Mouse (Mus musculus): ENCODE results near the gene Evi5. TPM values are rescaled to one million over a fixed set of nuclear protein-coding genes. Genes with fewer than 3 reads are reported as not detected.

The Evi5 gene
- polyA plus RNA-seq, 3 experiments from 2014 or later = 0.57 to 1.3 (median 1.3) TPM

GRCm38 (mm10) chr5:107801234-107801633, 73.7 kb downstream of the Evi5 start:
- no peak for ATAC-seq

- no peak for ATAC-seq
These were observed 76.6 kb downstream of the Evi5 start for GRCm38 (mm10) chr5:107798290-107798689.

DNA sequence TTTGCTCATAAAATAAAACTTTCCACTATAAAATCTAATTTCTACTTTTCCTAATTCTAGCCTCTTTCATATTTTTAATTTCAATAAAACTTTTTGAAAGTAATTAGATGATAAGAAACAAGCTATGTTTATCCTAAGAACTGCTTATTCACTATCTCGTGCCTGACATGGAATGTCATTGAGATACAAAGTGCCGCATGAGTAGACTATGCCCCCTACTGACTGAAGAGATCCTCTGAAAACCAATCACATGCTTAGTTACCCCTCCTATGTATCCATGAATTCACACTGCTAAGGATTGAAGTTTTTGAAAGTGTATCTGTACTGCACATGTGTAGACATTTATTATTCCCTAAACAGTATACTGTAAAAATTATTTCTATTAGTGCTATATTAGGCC, 81.0 kb downstream of the Evi5 start:
- peak; percentile 60 for ATAC-seq

DNA sequence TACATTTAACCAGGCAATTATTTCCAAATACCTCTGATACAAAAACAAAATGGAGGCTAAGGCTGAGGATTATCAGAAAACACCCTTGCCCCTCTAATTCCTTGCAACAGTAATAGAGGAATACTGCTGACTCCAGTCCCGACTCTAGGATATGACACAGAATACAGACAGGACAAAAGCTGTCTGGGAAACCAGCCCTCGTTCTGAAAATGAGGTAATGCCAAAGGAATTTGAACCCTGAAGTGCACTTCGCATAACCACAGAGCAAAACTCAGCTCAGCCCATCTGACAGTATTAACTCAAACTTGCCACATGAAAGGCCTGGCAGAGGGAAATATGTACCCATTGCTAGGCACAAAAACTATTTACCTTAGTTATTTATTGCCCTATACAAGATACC, 81.6 kb downstream of the Evi5 start:
- no peak for ATAC-seq

- ATAC-seq = no peak
These were observed 82.4 kb downstream of the Evi5 start for GRCm38 (mm10) chr5:107792516-107792915.

GRCm38 (mm10) chr5:107791966-107792365, 82.9 kb downstream of the Evi5 start:
- ATAC-seq = no peak

GRCm38 (mm10) chr5:107789492-107789891, 85.4 kb downstream of the Evi5 start:
- ATAC-seq = no peak

GRCm38 (mm10) chr5:107787682-107788443, 87.0 kb downstream of the Evi5 start:
- ATAC-seq = no peak

DNA sequence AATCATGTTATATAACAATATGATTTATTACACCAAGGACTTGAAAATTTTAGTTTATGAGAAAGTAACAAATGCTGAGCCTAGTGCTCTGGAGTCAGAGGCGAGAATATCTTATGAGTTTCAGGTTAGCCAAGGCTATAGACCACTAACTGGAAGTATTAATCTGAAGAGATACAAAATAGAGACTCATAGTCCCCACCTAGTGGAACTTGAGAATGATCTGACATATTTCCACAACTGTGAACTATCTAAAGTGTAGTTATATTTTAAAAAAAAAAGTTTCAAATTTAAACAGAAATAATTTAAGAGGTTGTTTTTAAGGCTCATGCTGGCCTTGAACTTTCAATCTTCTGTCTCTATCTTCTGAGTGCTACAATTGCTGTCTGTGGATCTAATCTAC, 92.5 kb downstream of the Evi5 start:
- peak; percentile 37 for ATAC-seq

- ATAC-seq = peak; percentile 55
These were observed 96.1 kb downstream of the Evi5 start for GRCm38 (mm10) chr5:107778763-107779162.

DNA sequence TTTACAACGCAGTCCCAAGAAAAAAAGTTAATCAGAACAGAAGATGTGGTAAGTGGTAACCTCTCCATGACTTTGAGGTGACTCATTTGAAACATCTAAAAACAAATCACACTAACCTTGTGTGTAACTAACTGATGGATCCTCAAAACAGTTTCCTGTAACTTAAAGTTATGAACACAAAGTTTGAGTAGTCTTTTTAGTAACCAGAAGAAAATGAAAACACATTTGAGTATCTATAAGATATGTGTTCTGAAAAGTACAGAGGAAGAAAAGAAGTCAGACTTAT, 97.4 kb downstream of the Evi5 start:
- no peak for ATAC-seq

- ATAC-seq = peak; percentile 59
These were observed 97.9 kb downstream of the Evi5 start for GRCm38 (mm10) chr5:107776777-107777544.

GRCm38 (mm10) chr5:107775875-107776274, 99.0 kb downstream of the Evi5 start:
- ATAC-seq = no peak

GRCm38 (mm10) chr5:107772049-107772448, 102.9 kb downstream of the Evi5 start:
- no peak for ATAC-seq

GRCm38 (mm10) chr5:107768224-107768623, 106.7 kb downstream of the Evi5 start:
- no peak for ATAC-seq

DNA sequence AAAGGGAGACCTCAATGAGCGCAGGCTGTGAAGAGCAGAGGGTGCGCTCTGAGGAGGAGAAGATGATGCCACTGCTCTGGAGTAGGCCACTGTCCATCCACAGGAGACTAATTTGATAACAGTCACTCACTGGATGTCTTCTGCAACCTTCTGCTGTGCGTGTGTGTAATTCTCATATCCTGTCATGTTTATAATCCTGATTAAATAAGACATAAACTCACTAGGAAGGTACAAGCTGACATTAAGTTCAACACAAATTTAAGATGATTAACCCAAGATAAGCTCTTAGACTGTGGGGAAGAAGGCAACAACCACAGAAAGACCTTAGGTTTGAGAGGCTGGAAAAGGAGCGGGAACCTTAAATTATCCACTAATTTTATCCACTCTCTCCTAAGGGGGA, 109.0 kb downstream of the Evi5 start:
- ATAC-seq = no peak

DNA sequence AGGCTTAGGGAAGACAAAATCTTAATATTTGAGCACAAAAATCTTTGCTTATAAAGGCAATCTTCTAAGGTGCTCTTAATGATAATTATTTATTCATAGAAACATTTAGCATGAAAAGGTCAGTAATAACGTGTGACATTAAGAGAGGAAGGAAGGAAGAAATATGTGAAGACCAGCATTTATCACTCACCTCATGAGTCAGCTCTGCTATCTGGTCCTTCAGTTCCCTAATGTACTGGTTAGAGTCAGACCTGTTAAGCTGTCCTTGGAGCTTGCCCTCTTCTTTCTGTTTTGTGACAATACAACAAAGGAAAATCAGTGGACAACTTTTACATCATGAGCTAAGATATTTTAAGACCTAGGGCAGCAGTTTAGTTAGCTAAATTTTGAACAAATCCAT, 110.4 kb downstream of the Evi5 start:
- no peak for ATAC-seq

- no peak for ATAC-seq
These were observed 111.2 kb downstream of the Evi5 start for GRCm38 (mm10) chr5:107763674-107764073.

DNA sequence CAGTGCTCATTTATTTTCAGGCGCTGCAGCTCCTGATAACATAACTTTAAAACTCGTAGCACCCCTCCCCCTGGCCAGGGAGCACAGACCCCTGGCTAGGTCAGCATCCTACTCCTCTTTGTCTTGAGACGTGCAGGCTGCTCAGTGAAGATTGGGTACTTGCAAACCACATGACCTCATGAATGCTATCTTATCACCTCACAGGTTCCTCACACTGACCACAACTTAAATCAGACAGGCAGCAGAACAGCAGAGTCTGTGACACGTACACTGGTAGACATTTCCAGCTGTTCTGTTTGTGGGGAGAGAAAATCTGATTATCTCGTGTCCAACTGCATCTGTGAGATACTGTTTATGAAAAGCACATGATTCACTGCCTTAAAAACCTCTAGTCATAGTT, 115.8 kb downstream of the Evi5 start:
- no peak for ATAC-seq

- ATAC-seq = peak; percentile 12
These were observed 118.8 kb downstream of the Evi5 start for GRCm38 (mm10) chr5:107756072-107756471.

GRCm38 (mm10) chr5:107754740-107755139, 120.2 kb downstream of the Evi5 start:
- ATAC-seq = peak; percentile 88

- ATAC-seq = no peak
These were observed 121.3 kb downstream of the Evi5 start for GRCm38 (mm10) chr5:107753656-107754055.

GRCm38 (mm10) chr5:107749229-107749916, 125.5 kb downstream of the Evi5 start:
- ATAC-seq = peak; percentile 24

DNA sequence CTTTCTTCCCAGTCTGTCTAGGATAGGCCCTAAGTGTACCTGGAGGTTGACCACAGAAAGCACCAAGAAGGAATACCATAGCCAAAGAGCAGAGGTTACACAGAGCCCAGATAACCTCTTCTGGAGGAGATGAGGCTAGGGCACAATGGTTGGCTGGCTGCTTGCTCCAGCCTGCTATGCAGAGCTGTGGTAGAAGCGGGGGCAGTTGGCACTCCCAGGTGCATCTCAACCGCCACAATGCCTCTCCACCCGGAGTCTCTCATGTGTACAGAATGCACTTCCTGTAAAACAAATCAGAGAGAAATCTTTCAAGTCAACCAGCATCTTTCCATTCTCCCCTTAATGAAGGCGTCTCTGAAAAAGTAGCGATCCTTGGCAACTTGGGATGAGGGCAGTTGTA, 135.9 kb downstream of the Evi5 start:
- no peak for ATAC-seq

Data from inflammation-experienced regulatory T-cells, adult 6 months (primary cell).